Mouse (Mus musculus): ENCODE measurements around the gene Hes5. TPM values are rescaled to one million over a fixed set of nuclear protein-coding genes. Genes with fewer than 3 reads are reported as not detected.

The Hes5 gene
- total and polyA plus RNA-seq, 3 experiments: not detected

GRCm38 (mm10) chr4:154972546-154972945 is 11.8 kb downstream of the Hes5 start:
- Histone ChIP-seq H3K27ac (ENCODE audit: control insufficient read depth, low read depth, low read length) (no peak overlapping the region), H3K4me3 (ENCODE audit: control insufficient read depth in 1 of 2, insufficient read depth in 1 of 2, low read depth in 2 of 2, low read length in 2 of 2) (no peak overlapping the region), H3K36me3 (ENCODE audit: control insufficient read depth in 1 of 2, insufficient read depth in 2 of 2, low read length in 2 of 2) (peaks cover 3 to 31% of the 10 kb centered on the region in 2 experiments; a peak in 3 of 4 replicates), H3K4me1 (ENCODE audit: control insufficient read depth in 1 of 2, insufficient read depth in 2 of 2, low read length in 2 of 2) (peaks cover 3 to 6% of the 10 kb centered on the region in 2 experiments; a peak in 3 of 4 replicates), H3K9ac (ENCODE audit: control insufficient read depth, low read depth, low read length, poor library complexity, severe bottlenecking) (no peak overlapping the region), H3K27me3 (ENCODE audit: control insufficient read depth in 1 of 2, insufficient read depth in 2 of 2, low read length in 2 of 2) (no peaks in the 10 kb centered on the region), H3K9me3 (replicated peaks; ENCODE audit: insufficient read depth, low read length) (no peaks in the 10 kb centered on the region), H3K79me2 (ENCODE audit: control insufficient read depth, insufficient read depth, low read length, poor library complexity) (peaks cover 5% of the 10 kb centered on the region)
- TF ChIP-seq TAL1 (IDR thresholded peaks at IDR 0.05; ENCODE audit: low read length): no peak
- no peak for TF ChIP-seq JUND (IDR thresholded peaks at IDR 0.05; ENCODE audit: low read depth, low read length)
- no peak for TF ChIP-seq MAZ (IDR thresholded peaks at IDR 0.05; ENCODE audit: low read depth, low read length)
- no peak for TF ChIP-seq USF1 (IDR thresholded peaks at IDR 0.05; ENCODE audit: low read depth, low read length)
- TF ChIP-seq RAD21 (IDR thresholded peaks at IDR 0.05; ENCODE audit: low read depth, low read length): no peak
- no peak for TF ChIP-seq ZC3H11A (IDR thresholded peaks at IDR 0.05; ENCODE audit: low read depth, low read length)
- no peak for TF ChIP-seq SIN3A (IDR thresholded peaks at IDR 0.05; ENCODE audit: low read length)
- TF ChIP-seq UBTF (IDR thresholded peaks at IDR 0.05; ENCODE audit: borderline replicate concordance, insufficient read depth, low read depth, low read length): no peak
- no peak for DNase-seq (ENCODE audit: low read depth, low spot score)

GRCm38 (mm10) chr4:154974163-154974611 is 13.5 kb downstream of the Hes5 start:
- Histone ChIP-seq H3K27me3 (ENCODE audit: control insufficient read depth in 1 of 2, insufficient read depth in 2 of 2, low read length in 2 of 2) (no peaks in the 10 kb centered on the region), H3K4me1 (ENCODE audit: control insufficient read depth in 1 of 2, insufficient read depth in 2 of 2, low read length in 2 of 2) (no peaks in the 10 kb centered on the region), H3K9ac (ENCODE audit: control insufficient read depth, low read depth, low read length, poor library complexity, severe bottlenecking) (no peak overlapping the region), H3K79me2 (ENCODE audit: control insufficient read depth, insufficient read depth, low read length, poor library complexity) (no peaks in the 10 kb centered on the region), H3K36me3 (ENCODE audit: control insufficient read depth in 1 of 2, insufficient read depth in 2 of 2, low read length in 2 of 2) (peaks cover 0 to 31% of the 10 kb centered on the region in 2 experiments; a peak in 2 of 4 replicates), H3K27ac (ENCODE audit: control insufficient read depth, low read depth, low read length) (no peak overlapping the region), H3K9me3 (replicated peaks; ENCODE audit: insufficient read depth, low read length) (no peaks in the 10 kb centered on the region), H3K4me3 (ENCODE audit: control insufficient read depth in 1 of 2, insufficient read depth in 1 of 2, low read depth in 2 of 2, low read length in 2 of 2) (no peak overlapping the region)
- no peak for DNase-seq (ENCODE audit: low read depth, low spot score)
- no peak for TF ChIP-seq JUND (IDR thresholded peaks at IDR 0.05; ENCODE audit: low read depth, low read length)
- no peak for TF ChIP-seq E2F4 (IDR thresholded peaks at IDR 0.05; ENCODE audit: borderline replicate concordance, low read depth, low read length)
- no peak for TF ChIP-seq CTCF (IDR thresholded peaks at IDR 0.05 in 2 of 3, conservative IDR thresholded peaks at IDR 0.05 in 1 of 3; ENCODE audit: control insufficient read depth in 1 of 3, insufficient read depth in 1 of 3, low read depth in 2 of 3, low read length in 3 of 3, poor library complexity in 1 of 3, severe bottlenecking in 1 of 3)
- no peak for TF ChIP-seq USF1 (IDR thresholded peaks at IDR 0.05; ENCODE audit: low read depth, low read length)
- no peak for TF ChIP-seq RAD21 (IDR thresholded peaks at IDR 0.05; ENCODE audit: low read depth, low read length)
- no peak for TF ChIP-seq USF2 (IDR thresholded peaks at IDR 0.05; ENCODE audit: borderline replicate concordance in 1 of 2, insufficient read depth in 1 of 2, low read depth in 1 of 2, low read length in 2 of 2)
- TF ChIP-seq POLR2AphosphoS5 (IDR thresholded peaks at IDR 0.05; ENCODE audit: borderline replicate concordance, low read depth, low read length): no peak
- no peak for TF ChIP-seq MXI1 (IDR thresholded peaks at IDR 0.05; ENCODE audit: low read depth, low read length)
- no peak for TF ChIP-seq TCF12 (IDR thresholded peaks at IDR 0.05; ENCODE audit: low read depth, low read length)
- TF ChIP-seq MEF2A (IDR thresholded peaks at IDR 0.05; ENCODE audit: extremely low read depth, insufficient replicate concordance, low read depth, low read length, poor library complexity, severe bottlenecking): no peak
- TF ChIP-seq MYC (IDR thresholded peaks at IDR 0.05; ENCODE audit: low read depth, low read length): no peak
- TF ChIP-seq CHD2 (IDR thresholded peaks at IDR 0.05; ENCODE audit: low read length): no peak
- no peak for TF ChIP-seq ZKSCAN1 (IDR thresholded peaks at IDR 0.05; ENCODE audit: low read depth, low read length)

All from MEL (cell line).